Mouse (Mus musculus) midbrain, embryonic 14.5 days (tissue): ENCODE data around the gene S100a11. TPM values are rescaled to one million over a fixed set of nuclear protein-coding genes. Genes with fewer than 3 reads are reported as not detected.
A peak's percentile ranks its signal among the peaks of the same experiment; 100 is the strongest.

Source experiments
- ATAC-seq: fragments of 200-750 bp; cut with Nextera tagmentation; 2 replicates; pipeline ENCODE4 v1.8.0; 2017; ENCODE audit warnings: moderate number of reproducible peaks, moderate library complexity; ENCODE audit not compliant: low FRiP score, low TSS enrichment
- DNase-seq: peaks from one replicate; pipeline ENCODE4 v3.0.0-alpha.2; 2015
- H3K27ac ChIP-seq: fragments of 300-500 bp; sonication (generic); replicated peaks from 2 replicates; pipeline ENCODE4 v1.5.1; 2014; ENCODE audit warnings: mild to moderate bottlenecking, low read depth, low read length, moderate library complexity
- H3K27me3 ChIP-seq: fragments of 300-500 bp; sonication (generic); 2 replicates; pipeline ENCODE4 v1.6.1; 2014; ENCODE audit warnings: low read length, control low read depth, mixed read lengths; ENCODE audit not compliant: control insufficient read depth, insufficient read depth
- H3K36me3 ChIP-seq: fragments of 300-500 bp; sonication (generic); 2 replicates; pipeline ENCODE4 v1.6.1; 2014; ENCODE audit warnings: low read length, control low read depth; ENCODE audit not compliant: control insufficient read depth, insufficient read depth
- H3K4me1 ChIP-seq: fragments of 300-500 bp; sonication (generic); 2 replicates; pipeline ENCODE4 v1.6.1; 2014; ENCODE audit warnings: mild to moderate bottlenecking, antibody characterized with exemption, low read length, control low read depth; ENCODE audit not compliant: control insufficient read depth, insufficient read depth
- H3K4me2 ChIP-seq: fragments of 300-500 bp; sonication (generic); 2 replicates; pipeline ENCODE4 v1.6.1; 2014; ENCODE audit warnings: mild to moderate bottlenecking, low read length, moderate library complexity
- H3K4me3 ChIP-seq: fragments of 300-500 bp; sonication (generic); replicated peaks from 2 replicates; pipeline ENCODE4 v1.5.1; 2014; ENCODE audit warnings: low read depth, low read length
- H3K9ac ChIP-seq: fragments of 300-500 bp; sonication (generic); replicated peaks from 2 replicates; pipeline ENCODE4 v1.6.1; 2014; ENCODE audit warnings: mild to moderate bottlenecking, low read length, moderate library complexity
- H3K9me3 ChIP-seq: fragments of 300-500 bp; sonication (generic); 2 replicates; pipeline ENCODE4 v1.6.1; 2016; ENCODE audit warnings: low read length, control low read depth, mixed read lengths; ENCODE audit not compliant: control insufficient read depth
- WGBS: fragments of 180-500 bp; shearing (Covaris S2); extraction: QIAGEN DNeasy Blood & Tissue Kit; methylation state at CpG from one replicate; pipeline ENCODE4 v1.1.7; 2014; 5-methylcytosine and 5-hydroxymethylcytosine counted together
- polyA plus RNA-seq: library from polyadenylated mRNA; unstranded; fragments of >200 nt; fragmentation: Nextera tagmentation; extraction: Ambion mirVana; gene quantifications from 2 replicates; pipeline ENCODE4 v1.2.1, GENCODE M21; 2014

The S100a11 gene
- polyA plus RNA-seq, 1 experiment from 2014 or later = 157 TPM

GRCm38 (mm10) chr3:93512386-93513101 is 7.7 kb upstream of the S100a11 start:
- H3K9ac ChIP-seq = no peak overlapping the region
- WGBS = 69% methylated on average over 7 of the region's 7 CpGs
- H3K27ac ChIP-seq = no peak overlapping the region
- DNase-seq (no peak), ATAC-seq (no peak)
- no peaks in the 10 kb centered on the region for H3K36me3 ChIP-seq
- no peaks in the 10 kb centered on the region for H3K9me3 ChIP-seq
- no peaks in the 10 kb centered on the region for H3K4me1 ChIP-seq
- H3K27me3 ChIP-seq = no peaks in the 10 kb centered on the region
- H3K4me2 ChIP-seq = no peak overlapping the region
- no peak overlapping the region for H3K4me3 ChIP-seq

GRCm38 (mm10) chr3:93514628-93515027 is 5.7 kb upstream of the S100a11 start:
- 97% methylated on average over 3 of the region's 3 CpGs for WGBS
- no peak for ATAC-seq
- H3K9me3 ChIP-seq = no peaks in the 10 kb centered on the region

GRCm38 (mm10) chr3:93517343-93517742 is 2.9 kb upstream of the S100a11 start:
- Histone ChIP-seq H3K4me1 (peaks cover 5% of the 10 kb centered on the region; the same call in 1 of the 2 replicates), H3K4me3 (no peak overlapping the region), H3K36me3 (no peaks in the 10 kb centered on the region), H3K9me3 (no peaks in the 10 kb centered on the region), H3K4me2 (no peak overlapping the region), H3K27me3 (no peaks in the 10 kb centered on the region), H3K27ac (no peak overlapping the region), H3K9ac (no peak overlapping the region)
- 89% methylated on average over 2 of the region's 2 CpGs for WGBS
- DNase-seq (no peak), ATAC-seq (no peak)

More at GRCm38 (mm10) chr3:93514628-93515027, 5.7 kb upstream of the S100a11 start:
- Histone ChIP-seq H3K9ac (no peak overlapping the region), H3K4me3 (no peak overlapping the region), H3K4me1 (no peaks in the 10 kb centered on the region), H3K27ac (no peak overlapping the region), H3K27me3 (no peaks in the 10 kb centered on the region), H3K36me3 (no peaks in the 10 kb centered on the region), H3K4me2 (no peak overlapping the region)
- no peak for DNase-seq

- no peak overlapping the region for H3K27ac ChIP-seq
- ATAC-seq (peak; percentile 25; the same call in 1 of the 2 replicates), DNase-seq (no peak)
- H3K9me3 ChIP-seq = no peaks in the 10 kb centered on the region
- peaks cover 5% of the 10 kb centered on the region; the same call in 1 of the 2 replicates for H3K4me1 ChIP-seq
- H3K27me3 ChIP-seq = no peaks in the 10 kb centered on the region
- no peak overlapping the region for H3K9ac ChIP-seq
- H3K36me3 ChIP-seq = no peaks in the 10 kb centered on the region
- H3K4me2 ChIP-seq = peak overlapping the region; percentile 71
- 57% methylated on average over 5 of the region's 5 CpGs for WGBS
- peak overlapping the region; percentile 40; the same call in 1 of the 2 replicates for H3K4me3 ChIP-seq
Observed at GRCm38 (mm10) chr3:93519856-93520329, 395 bp upstream of the S100a11 start.

- H3K4me3 ChIP-seq = no peak overlapping the region
- H3K27ac ChIP-seq = no peak overlapping the region
- H3K27me3 ChIP-seq = no peaks in the 10 kb centered on the region
- H3K36me3 ChIP-seq = no peaks in the 10 kb centered on the region
- peak overlapping the region; percentile 71; the same call in 1 of the 2 replicates for H3K4me2 ChIP-seq
- no peak for ATAC-seq
- DNase-seq = no peak
- H3K9ac ChIP-seq = no peak overlapping the region
- H3K9me3 ChIP-seq = no peaks in the 10 kb centered on the region
- peaks cover 5% of the 10 kb centered on the region; the same call in 1 of the 2 replicates for H3K4me1 ChIP-seq
- WGBS = 86% methylated on average over 8 of the region's 8 CpGs
Observed at GRCm38 (mm10) chr3:93521462-93522057, 1.3 kb downstream of the S100a11 start.

- Histone ChIP-seq H3K4me1 (peaks cover 5% of the 10 kb centered on the region; the same call in 1 of the 2 replicates), H3K36me3 (no peaks in the 10 kb centered on the region), H3K9me3 (no peaks in the 10 kb centered on the region), H3K27me3 (no peaks in the 10 kb centered on the region), H3K4me3 (no peak overlapping the region), H3K4me2 (no peak overlapping the region), H3K27ac (no peak overlapping the region), H3K9ac (no peak overlapping the region)
- ATAC-seq (no peak), DNase-seq (peak; percentile 72)
- WGBS = 47% methylated on average over 7 of the region's 7 CpGs
Observed at GRCm38 (mm10) chr3:93522611-93523010, 2.3 kb downstream of the S100a11 start.

- ATAC-seq (no peak), DNase-seq (no peak)
- 87% methylated on average over 3 of the region's 3 CpGs for WGBS
Observed at GRCm38 (mm10) chr3:93527300-93527699, 7.0 kb downstream of the S100a11 start.

GRCm38 (mm10) chr3:93528807-93529206 is 8.5 kb downstream of the S100a11 start:
- WGBS = 83% methylated on average over 5 of the region's 5 CpGs
- no peak for ATAC-seq
- H3K36me3 ChIP-seq = no peaks in the 10 kb centered on the region
- H3K9ac ChIP-seq = no peak overlapping the region
- no peak overlapping the region for H3K4me2 ChIP-seq
- no peak overlapping the region for H3K4me3 ChIP-seq
- DNase-seq = no peak
- no peaks in the 10 kb centered on the region for H3K27me3 ChIP-seq
- no peaks in the 10 kb centered on the region for H3K4me1 ChIP-seq
- H3K9me3 ChIP-seq = no peaks in the 10 kb centered on the region
- no peak overlapping the region for H3K27ac ChIP-seq

More at GRCm38 (mm10) chr3:93527300-93527699, 7.0 kb downstream of the S100a11 start:
- Histone ChIP-seq H3K9ac (no peak overlapping the region), H3K4me3 (no peak overlapping the region), H3K36me3 (no peaks in the 10 kb centered on the region), H3K9me3 (no peaks in the 10 kb centered on the region), H3K4me1 (no peaks in the 10 kb centered on the region), H3K27me3 (no peaks in the 10 kb centered on the region), H3K27ac (no peak overlapping the region), H3K4me2 (no peak overlapping the region)
